Mouse (Mus musculus) ES-Bruce4 (cell line): ENCODE measurements around the gene Bbs2.

Source experiments
- CTCF ChIP-seq: IDR thresholded peaks from one replicate; pipeline ENCODE4 v1.8.1; 2011; ENCODE audit warnings: low read depth, low read length
- POLR2A ChIP-seq: IDR thresholded peaks from one replicate; pipeline ENCODE4 v1.8.1; 2011; ENCODE audit warnings: low read length; ENCODE audit not compliant: insufficient read depth

DNA sequence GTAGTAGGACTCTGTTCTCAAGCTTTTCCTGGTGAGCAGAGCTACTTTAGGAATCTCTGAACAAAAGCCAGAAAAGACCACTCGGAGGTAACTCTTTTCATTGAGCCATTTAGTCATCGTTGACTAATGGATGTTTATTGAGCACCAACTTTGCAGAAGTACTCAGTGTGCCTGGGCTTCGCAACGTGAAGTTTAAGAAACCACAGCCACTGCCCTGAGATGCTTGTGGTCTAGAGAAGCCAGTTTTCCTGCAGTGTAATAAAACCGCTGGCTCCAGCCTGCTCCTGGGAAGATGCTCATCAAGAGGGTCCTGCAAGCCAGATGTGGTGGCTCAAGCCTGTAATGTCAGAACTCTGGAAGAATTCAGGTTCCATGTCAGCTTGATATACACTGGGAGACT is 33.4 kb upstream of the Bbs2 start:
- TF ChIP-seq CTCF (no peak), POLR2A (no peak)
